Mouse (Mus musculus): Measurements from ENCODE around the gene Ntan1. TPM values are rescaled to one million over a fixed set of nuclear protein-coding genes. Genes with fewer than 3 reads are reported as not detected.

Gene Ntan1
- polyA plus RNA-seq, 1 experiment from 2014 or later, result 162 TPM

DNA sequence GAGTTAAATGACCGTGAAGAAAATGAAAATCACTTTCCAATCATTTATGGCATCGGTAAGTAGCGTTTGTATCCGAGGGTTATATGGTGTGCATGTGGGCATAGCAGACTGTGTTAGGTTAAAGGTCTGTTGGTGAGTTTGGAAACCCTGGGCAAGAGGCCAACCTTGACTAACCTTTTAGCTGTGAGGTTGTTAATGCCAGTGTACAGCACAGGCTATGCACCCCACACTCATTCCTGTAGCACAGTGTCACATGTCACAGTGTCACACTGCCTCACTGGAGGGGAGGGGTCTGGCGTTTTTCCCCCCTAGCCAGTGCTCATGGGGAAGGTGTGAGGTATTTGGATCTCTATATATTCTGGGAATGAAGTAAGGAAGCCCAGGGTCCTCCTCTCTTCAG is 13.0 kb downstream of the Ntan1 start:
- no peak overlapping the region for H3K27ac ChIP-seq (replicated peaks in 1 of 2; ENCODE audit: control insufficient read depth in 1 of 2, insufficient read depth in 1 of 2, low read depth in 2 of 2, low read length in 2 of 2)

DNA sequence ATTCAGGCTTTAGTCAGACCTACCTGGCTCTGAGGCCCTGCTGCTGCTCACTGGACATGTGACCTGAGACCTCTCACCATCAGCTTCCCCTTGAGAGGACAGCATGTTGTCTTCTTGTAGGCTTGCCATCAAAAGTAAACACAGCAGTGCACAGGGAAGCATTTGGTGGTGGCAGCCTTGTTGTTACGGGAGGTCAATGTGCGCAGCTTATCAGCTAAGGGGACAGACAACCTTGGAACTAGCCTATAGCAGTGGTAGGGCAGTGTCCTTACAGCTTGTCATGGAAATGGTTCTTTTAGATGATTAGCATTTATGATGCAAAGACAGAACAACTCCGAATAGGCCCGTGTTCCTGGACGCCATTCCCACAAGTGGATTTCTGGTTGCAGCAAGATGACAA is 15.7 kb downstream of the Ntan1 start:
- Histone ChIP-seq H3K36me3 (ENCODE audit: control insufficient read depth, insufficient read depth, low read length) (peaks cover 100% of the 10 kb centered on the region), H3K4me3 (ENCODE audit: control insufficient read depth in 1 of 2, insufficient read depth in 1 of 2, low read depth in 1 of 2, low read length in 2 of 2) (no peak overlapping the region), H3K27ac (replicated peaks in 1 of 2; ENCODE audit: control insufficient read depth in 1 of 2, insufficient read depth in 1 of 2, low read depth in 2 of 2, low read length in 2 of 2) (no peak overlapping the region), H3K27me3 (ENCODE audit: control insufficient read depth, insufficient read depth, low read length) (no peaks in the 10 kb centered on the region), H3K9me3 (ENCODE audit: control insufficient read depth, low read length) (no peaks in the 10 kb centered on the region), H3K9ac (ENCODE audit: low read length) (no peak overlapping the region), H3K4me1 (ENCODE audit: control insufficient read depth in 2 of 2, insufficient read depth in 2 of 2, low read length in 2 of 2) (no peaks in the 10 kb centered on the region), H3K4me2 (ENCODE audit: low read length) (no peak overlapping the region)
- ATAC-seq (ENCODE audit: insufficient number of reproducible peaks, insufficient read depth, low FRiP score, low read depth), result no peak
- 90% methylated on average over 5 of the region's 5 CpGs for WGBS

More for the DNA sequence above, 13.0 kb downstream of the Ntan1 start:
- no peaks in the 10 kb centered on the region for H3K27me3 ChIP-seq (ENCODE audit: control insufficient read depth, insufficient read depth, low read length)
- peaks cover 100% of the 10 kb centered on the region for H3K36me3 ChIP-seq (ENCODE audit: control insufficient read depth, insufficient read depth, low read length)
- no peaks in the 10 kb centered on the region for H3K9me3 ChIP-seq (ENCODE audit: control insufficient read depth, low read length)
- no peak overlapping the region for H3K4me2 ChIP-seq (ENCODE audit: low read length)
- no peak overlapping the region for H3K4me3 ChIP-seq (ENCODE audit: control insufficient read depth in 1 of 2, insufficient read depth in 1 of 2, low read depth in 1 of 2, low read length in 2 of 2)
- ATAC-seq (ENCODE audit: insufficient number of reproducible peaks, insufficient read depth, low FRiP score, low read depth), result no peak
- no peak overlapping the region for H3K9ac ChIP-seq (ENCODE audit: low read length)
- WGBS, result 80% methylated on average over 5 of the region's 5 CpGs
- no peaks in the 10 kb centered on the region for H3K4me1 ChIP-seq (ENCODE audit: control insufficient read depth in 2 of 2, insufficient read depth in 2 of 2, low read length in 2 of 2)

DNA sequence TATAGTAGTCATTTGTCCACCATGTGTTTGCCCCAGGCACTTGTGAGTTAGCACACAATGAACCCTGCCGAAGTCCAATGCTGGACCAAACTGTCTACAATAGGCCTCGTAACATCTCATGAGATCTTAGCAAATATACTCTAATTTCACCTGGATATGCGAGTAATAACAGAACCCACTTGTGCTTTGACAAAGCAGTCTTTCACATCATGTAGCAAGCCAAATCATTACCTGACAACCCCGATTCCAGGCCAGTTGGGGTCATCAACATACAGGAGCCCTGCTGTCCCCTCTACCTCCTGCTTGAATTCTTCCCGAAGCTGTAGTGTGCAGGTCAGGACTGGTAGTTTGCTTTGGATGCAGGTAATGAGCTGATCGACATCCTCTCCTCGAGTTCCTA is 21.4 kb downstream of the Ntan1 start:
- ATAC-seq (ENCODE audit: insufficient number of reproducible peaks, insufficient read depth, low FRiP score, low read depth), result no peak
- Histone ChIP-seq H3K27me3 (ENCODE audit: control insufficient read depth, insufficient read depth, low read length) (no peaks in the 10 kb centered on the region), H3K4me3 (ENCODE audit: control insufficient read depth in 1 of 2, insufficient read depth in 1 of 2, low read depth in 1 of 2, low read length in 2 of 2) (no peak overlapping the region), H3K36me3 (ENCODE audit: control insufficient read depth, insufficient read depth, low read length) (peaks cover 97% of the 10 kb centered on the region), H3K27ac (replicated peaks in 1 of 2; ENCODE audit: control insufficient read depth in 1 of 2, insufficient read depth in 1 of 2, low read depth in 2 of 2, low read length in 2 of 2) (no peak overlapping the region), H3K4me1 (ENCODE audit: control insufficient read depth in 2 of 2, insufficient read depth in 2 of 2, low read length in 2 of 2) (no peaks in the 10 kb centered on the region), H3K9me3 (ENCODE audit: control insufficient read depth, low read length) (no peaks in the 10 kb centered on the region), H3K4me2 (ENCODE audit: low read length) (no peak overlapping the region), H3K9ac (ENCODE audit: low read length) (no peak overlapping the region)
- 90% methylated on average over 7 of the region's 7 CpGs for WGBS

DNA sequence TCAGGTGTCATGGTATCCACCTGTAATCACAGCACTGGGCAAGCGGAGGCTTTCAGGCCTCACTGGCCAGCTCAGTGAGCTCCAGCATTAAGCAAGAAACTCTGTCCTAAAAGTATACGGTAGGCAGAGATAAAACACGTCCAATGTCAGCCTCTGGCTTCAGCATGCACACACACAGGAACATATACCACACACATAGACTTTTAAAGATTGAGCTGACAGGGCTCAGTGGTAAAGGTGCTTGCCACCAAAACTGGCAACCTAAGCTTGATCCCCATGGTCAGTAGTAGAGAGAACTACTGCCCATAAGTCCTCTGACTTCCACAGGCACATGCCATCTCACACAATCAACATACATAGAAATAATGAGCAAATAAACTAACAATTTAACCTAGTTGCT is 22.3 kb downstream of the Ntan1 start:
- Histone ChIP-seq H3K4me2 (ENCODE audit: low read length) (no peak overlapping the region), H3K27me3 (ENCODE audit: control insufficient read depth, insufficient read depth, low read length) (no peaks in the 10 kb centered on the region), H3K4me3 (ENCODE audit: control insufficient read depth in 1 of 2, insufficient read depth in 1 of 2, low read depth in 1 of 2, low read length in 2 of 2) (no peak overlapping the region), H3K4me1 (ENCODE audit: control insufficient read depth in 2 of 2, insufficient read depth in 2 of 2, low read length in 2 of 2) (no peaks in the 10 kb centered on the region), H3K27ac (replicated peaks in 1 of 2; ENCODE audit: control insufficient read depth in 1 of 2, insufficient read depth in 1 of 2, low read depth in 2 of 2, low read length in 2 of 2) (no peak overlapping the region), H3K9ac (ENCODE audit: low read length) (no peak overlapping the region), H3K36me3 (ENCODE audit: control insufficient read depth, insufficient read depth, low read length) (peaks cover 97% of the 10 kb centered on the region), H3K9me3 (ENCODE audit: control insufficient read depth, low read length) (no peaks in the 10 kb centered on the region)
- no peak for ATAC-seq (ENCODE audit: insufficient number of reproducible peaks, insufficient read depth, low FRiP score, low read depth)
- WGBS, result 94% methylated on average over 3 of the region's 3 CpGs

DNA sequence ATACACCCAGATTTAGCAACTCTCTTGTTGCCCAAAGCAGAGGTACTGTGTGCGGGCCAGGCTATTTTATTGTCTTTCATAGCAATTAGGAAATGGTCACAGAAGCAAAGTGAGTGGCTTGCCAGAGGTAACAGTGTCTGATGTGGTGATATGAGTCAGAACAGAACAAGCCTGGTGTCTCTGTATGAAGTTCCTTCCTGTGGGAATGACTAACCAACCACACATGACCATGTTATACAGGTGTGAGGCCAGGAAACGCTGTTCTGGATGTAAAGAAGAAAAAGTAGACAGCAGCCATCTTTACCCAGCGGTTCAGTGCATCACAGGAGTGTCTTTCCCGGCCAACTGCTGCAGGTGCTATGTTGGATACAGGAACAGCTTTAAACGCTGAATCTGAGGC is 26.4 kb downstream of the Ntan1 start:
- Histone ChIP-seq H3K4me3 (ENCODE audit: control insufficient read depth in 1 of 2, insufficient read depth in 1 of 2, low read depth in 1 of 2, low read length in 2 of 2) (no peak overlapping the region), H3K9ac (ENCODE audit: low read length) (no peak overlapping the region), H3K4me2 (ENCODE audit: low read length) (no peak overlapping the region), H3K27me3 (ENCODE audit: control insufficient read depth, insufficient read depth, low read length) (no peaks in the 10 kb centered on the region), H3K4me1 (ENCODE audit: control insufficient read depth in 2 of 2, insufficient read depth in 2 of 2, low read length in 2 of 2) (no peaks in the 10 kb centered on the region), H3K27ac (replicated peaks in 1 of 2; ENCODE audit: control insufficient read depth in 1 of 2, insufficient read depth in 1 of 2, low read depth in 2 of 2, low read length in 2 of 2) (no peak overlapping the region), H3K36me3 (ENCODE audit: control insufficient read depth, insufficient read depth, low read length) (peaks cover 79% of the 10 kb centered on the region), H3K9me3 (ENCODE audit: control insufficient read depth, low read length) (no peaks in the 10 kb centered on the region)
- WGBS, result 94% methylated on average over 5 of the region's 5 CpGs
- ATAC-seq (ENCODE audit: insufficient number of reproducible peaks, insufficient read depth, low FRiP score, low read depth), result no peak

DNA sequence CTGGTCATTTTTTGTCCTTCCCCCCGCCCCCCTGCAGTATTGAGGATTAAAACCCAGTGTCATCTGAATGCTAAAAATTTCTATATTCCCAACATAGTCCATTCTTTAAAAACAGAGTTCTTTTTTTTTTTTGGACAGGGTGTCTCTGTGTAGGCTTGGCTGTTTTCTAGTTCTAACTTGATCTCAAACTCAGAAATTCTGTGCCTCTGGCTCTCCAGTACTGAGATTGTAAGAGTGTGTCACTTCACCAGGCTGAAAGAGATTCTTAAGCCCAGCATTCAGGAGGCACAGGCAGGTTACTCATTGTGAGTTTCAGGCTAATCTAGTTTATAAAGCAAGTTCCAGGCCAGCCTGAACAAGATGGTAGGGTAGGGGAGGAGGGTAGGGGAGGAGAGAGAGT is 28.0 kb downstream of the Ntan1 start:
- no peak overlapping the region for H3K27ac ChIP-seq (replicated peaks in 1 of 2; ENCODE audit: control insufficient read depth in 1 of 2, insufficient read depth in 1 of 2, low read depth in 2 of 2, low read length in 2 of 2)
- peaks cover 71% of the 10 kb centered on the region for H3K36me3 ChIP-seq (ENCODE audit: control insufficient read depth, insufficient read depth, low read length)
- 96% methylated on average over 1 of the region's 1 CpGs for WGBS
- H3K27me3 ChIP-seq (ENCODE audit: control insufficient read depth, insufficient read depth, low read length), result no peaks in the 10 kb centered on the region
- H3K4me2 ChIP-seq (ENCODE audit: low read length), result no peak overlapping the region
- no peak overlapping the region for H3K4me3 ChIP-seq (ENCODE audit: control insufficient read depth in 1 of 2, insufficient read depth in 1 of 2, low read depth in 1 of 2, low read length in 2 of 2)
- ATAC-seq (ENCODE audit: insufficient number of reproducible peaks, insufficient read depth, low FRiP score, low read depth), result no peak
- no peaks in the 10 kb centered on the region for H3K9me3 ChIP-seq (ENCODE audit: control insufficient read depth, low read length)
- no peaks in the 10 kb centered on the region for H3K4me1 ChIP-seq (ENCODE audit: control insufficient read depth in 2 of 2, insufficient read depth in 2 of 2, low read length in 2 of 2)
- H3K9ac ChIP-seq (ENCODE audit: low read length), result no peak overlapping the region

DNA sequence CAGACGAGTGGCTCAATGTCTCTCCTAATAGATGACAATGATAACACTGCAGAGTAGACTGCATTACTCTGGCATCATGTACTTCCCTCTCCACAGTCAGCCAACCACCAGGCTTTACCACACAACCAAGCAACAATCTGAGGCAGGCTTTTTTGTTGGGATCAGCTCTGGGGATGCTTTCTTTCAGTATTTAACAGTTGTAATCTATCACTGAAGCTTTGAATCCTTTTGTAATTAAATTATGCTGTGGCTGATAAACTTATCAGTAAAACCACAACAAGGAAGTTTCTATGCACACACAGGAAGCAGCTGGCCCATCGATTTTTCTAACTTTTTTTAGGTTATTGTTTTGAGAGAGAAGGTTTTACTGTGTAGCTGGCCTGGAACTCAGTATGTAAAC is 29.7 kb downstream of the Ntan1 start:
- WGBS, result 49% methylated on average over 2 of the region's 2 CpGs
- H3K4me1 ChIP-seq (ENCODE audit: control insufficient read depth in 2 of 2, insufficient read depth in 2 of 2, low read length in 2 of 2), result no peaks in the 10 kb centered on the region
- ATAC-seq (ENCODE audit: insufficient number of reproducible peaks, insufficient read depth, low FRiP score, low read depth), result no peak

DNA sequence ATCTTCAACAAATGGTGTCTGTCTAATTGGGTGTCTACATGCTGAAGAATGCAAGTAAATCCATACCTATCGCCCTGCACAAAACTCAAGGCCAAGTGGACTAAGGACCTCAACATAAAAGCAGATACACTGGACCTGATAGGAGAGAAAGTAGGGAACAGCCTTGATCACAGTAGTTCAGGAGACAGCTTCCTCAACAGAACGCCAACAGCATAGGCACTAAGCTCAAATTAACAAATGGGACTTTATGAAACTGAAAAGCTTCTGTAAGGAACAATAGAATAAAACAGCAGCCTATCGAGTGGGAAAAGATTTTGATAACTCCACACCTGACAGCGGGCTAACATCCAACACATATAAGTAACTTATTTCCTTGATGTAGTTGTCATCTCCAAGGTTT is 32.8 kb downstream of the Ntan1 start:
- Histone ChIP-seq H3K27ac (replicated peaks in 1 of 2; ENCODE audit: control insufficient read depth in 1 of 2, insufficient read depth in 1 of 2, low read depth in 2 of 2, low read length in 2 of 2) (no peak overlapping the region), H3K9me3 (ENCODE audit: control insufficient read depth, low read length) (no peaks in the 10 kb centered on the region), H3K4me2 (ENCODE audit: low read length) (no peak overlapping the region), H3K27me3 (ENCODE audit: control insufficient read depth, insufficient read depth, low read length) (no peaks in the 10 kb centered on the region), H3K9ac (ENCODE audit: low read length) (no peak overlapping the region), H3K4me3 (ENCODE audit: control insufficient read depth in 1 of 2, insufficient read depth in 1 of 2, low read depth in 1 of 2, low read length in 2 of 2) (no peak overlapping the region), H3K36me3 (ENCODE audit: control insufficient read depth, insufficient read depth, low read length) (peaks cover 62% of the 10 kb centered on the region), H3K4me1 (ENCODE audit: control insufficient read depth in 2 of 2, insufficient read depth in 2 of 2, low read length in 2 of 2) (no peaks in the 10 kb centered on the region)
- 94% methylated on average over 4 of the region's 4 CpGs for WGBS
- ATAC-seq (ENCODE audit: insufficient number of reproducible peaks, insufficient read depth, low FRiP score, low read depth), result no peak

More for the DNA sequence above, 29.7 kb downstream of the Ntan1 start:
- H3K27ac ChIP-seq (replicated peaks in 1 of 2; ENCODE audit: control insufficient read depth in 1 of 2, insufficient read depth in 1 of 2, low read depth in 2 of 2, low read length in 2 of 2), result no peak overlapping the region
- H3K4me2 ChIP-seq (ENCODE audit: low read length), result no peak overlapping the region
- no peak overlapping the region for H3K9ac ChIP-seq (ENCODE audit: low read length)
- H3K36me3 ChIP-seq (ENCODE audit: control insufficient read depth, insufficient read depth, low read length), result peaks cover 67% of the 10 kb centered on the region
- H3K4me3 ChIP-seq (ENCODE audit: control insufficient read depth in 1 of 2, insufficient read depth in 1 of 2, low read depth in 1 of 2, low read length in 2 of 2), result no peak overlapping the region
- no peaks in the 10 kb centered on the region for H3K27me3 ChIP-seq (ENCODE audit: control insufficient read depth, insufficient read depth, low read length)
- H3K9me3 ChIP-seq (ENCODE audit: control insufficient read depth, low read length), result no peaks in the 10 kb centered on the region

Data from heart, embryonic 14.5 days (tissue).